Mouse (Mus musculus) limb, embryonic 11.5 days (tissue): ENCODE data around the gene Il20ra. TPM values are rescaled to one million over a fixed set of nuclear protein-coding genes. Genes with fewer than 3 reads are reported as not detected.

Experiments used
- ATAC-seq: fragments of 200-750 bp; cut with Nextera tagmentation; 2 replicates; pipeline ENCODE4 v1.8.0; 2017; ENCODE audit warnings: low read depth; ENCODE audit not compliant: insufficient number of reproducible peaks, low FRiP score, low TSS enrichment
- DNase-seq: peaks from one replicate; pipeline ENCODE4 v3.0.0-alpha.2; 2015; ENCODE audit warnings: low spot score
- H3K27ac ChIP-seq: fragments of 300-500 bp; sonication (generic); replicated peaks from 2 replicates; pipeline ENCODE4 v1.5.1; 2014; ENCODE audit warnings: low read depth, mild to moderate bottlenecking, low read length
- H3K27me3 ChIP-seq: fragments of 300-500 bp; sonication (generic); 2 replicates; pipeline ENCODE4 v1.6.1; 2014; ENCODE audit warnings: mild to moderate bottlenecking, low read length, mixed read lengths; ENCODE audit not compliant: control insufficient read depth, insufficient read depth
- H3K36me3 ChIP-seq: fragments of 300-500 bp; sonication (generic); 2 replicates; pipeline ENCODE4 v1.6.1; 2014; ENCODE audit warnings: mild to moderate bottlenecking, low read length, moderate library complexity, mixed read lengths; ENCODE audit not compliant: control insufficient read depth, insufficient read depth
- H3K4me1 ChIP-seq: fragments of 300-500 bp; sonication (generic); 2 replicates; pipeline ENCODE4 v1.6.1; 2014; ENCODE audit warnings: low read length, mixed read lengths; ENCODE audit not compliant: control insufficient read depth, insufficient read depth
- H3K4me2 ChIP-seq: fragments of 300-500 bp; sonication (generic); 2 replicates; pipeline ENCODE4 v1.6.1; 2014; ENCODE audit warnings: low read depth, mild to moderate bottlenecking, moderate library complexity; ENCODE audit not compliant: severe bottlenecking
- H3K4me3 ChIP-seq: fragments of 300-500 bp; sonication (generic); 2 replicates; pipeline ENCODE4 v1.5.1; 2014; ENCODE audit warnings: low read depth, low read length
- H3K9ac ChIP-seq: fragments of 300-500 bp; sonication (generic); 2 replicates; pipeline ENCODE4 v1.6.1; 2014; ENCODE audit warnings: mild to moderate bottlenecking, low read length
- H3K9me3 ChIP-seq: fragments of 300-500 bp; sonication (generic); 2 replicates; pipeline ENCODE4 v1.6.1; 2016; ENCODE audit warnings: low read length; ENCODE audit not compliant: control insufficient read depth
- WGBS: fragments of 180-500 bp; shearing (Covaris S2); extraction: QIAGEN DNeasy Blood & Tissue Kit; methylation state at CpG from one replicate; pipeline ENCODE4 v1.1.7; 2014; 5-methylcytosine and 5-hydroxymethylcytosine counted together
- polyA plus RNA-seq: library from polyadenylated mRNA; unstranded; fragments of >200 nt; fragmentation: Nextera tagmentation; extraction: Ambion mirVana; gene quantifications from 2 replicates; pipeline ENCODE4 v1.2.1, GENCODE M21; 2014

Il20ra gene
- 0.09 TPM in 1 of 2 replicates, not detected in the other for polyA plus RNA-seq

DNA sequence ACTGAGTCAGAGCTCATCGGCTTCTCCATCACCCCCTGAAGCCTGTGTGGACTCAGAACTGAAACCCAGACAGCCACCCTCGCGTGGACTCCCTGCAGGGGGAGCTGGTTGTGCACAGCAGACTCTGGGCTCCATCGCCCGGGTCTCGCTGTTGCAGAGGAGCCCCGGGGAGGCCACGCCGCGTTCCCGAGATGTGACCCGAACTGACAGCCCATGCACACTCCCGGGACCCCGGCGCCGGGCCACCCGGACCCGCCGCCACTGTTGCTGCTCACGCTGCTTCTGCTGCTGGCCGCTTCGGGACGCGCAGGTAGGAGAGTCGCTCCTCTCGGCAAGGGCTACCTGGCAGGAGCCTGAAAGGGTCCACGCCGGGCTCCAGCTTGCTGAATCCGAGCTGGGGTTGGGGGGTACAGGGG lies at the start of gene Il20ra:
Gene Il20ra (plus strand): TSS at position 150 of the 416 bp plus-strand sequence.
- Histone ChIP-seq H3K36me3 (no peaks in the 10 kb centered on the region), H3K9me3 (no peaks in the 10 kb centered on the region), H3K4me2 (peak within 1 kb of the TSS; percentile 74), H3K27me3 (peaks cover 8% of the 10 kb centered on the region), H3K4me3 (peak within 1 kb of the TSS; percentile 38), H3K9ac (peak within 1 kb of the TSS; percentile 32), H3K4me1 (no peaks in the 10 kb centered on the region), H3K27ac (no peak within 1 kb of the TSS)
- no peak for ATAC-seq
- WGBS, result under 1% methylated on average over 29 of the region's 29 CpGs
- DNase-seq, result peak; percentile 76

DNA sequence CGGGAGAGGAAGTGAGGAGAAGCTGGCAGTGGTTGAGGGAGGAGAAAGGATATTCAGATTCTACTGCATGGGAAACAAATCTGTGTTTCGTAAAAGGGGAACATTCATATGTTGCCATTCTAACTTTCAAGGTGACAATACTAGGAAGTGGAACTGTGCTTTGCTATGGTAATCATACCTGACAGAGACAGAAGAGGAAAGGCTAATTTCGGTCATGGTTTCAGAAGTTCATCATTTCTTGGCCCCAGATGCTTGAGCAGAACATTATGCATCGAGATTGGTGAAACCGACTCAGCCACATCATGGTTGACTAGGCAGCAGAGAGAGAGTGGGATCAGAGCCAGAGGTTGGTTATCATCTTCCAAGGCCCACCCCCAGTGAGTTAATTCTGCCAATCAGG lies 43.4 kb upstream of the Il20ra start:
- no peak overlapping the region for H3K27ac ChIP-seq
- H3K4me1 ChIP-seq, result no peaks in the 10 kb centered on the region
- H3K9me3 ChIP-seq, result no peaks in the 10 kb centered on the region
- no peak for ATAC-seq
- no peak overlapping the region for H3K4me3 ChIP-seq
- H3K9ac ChIP-seq, result no peak overlapping the region
- no peak overlapping the region for H3K4me2 ChIP-seq
- WGBS, result 84% methylated on average over 5 of the region's 5 CpGs
- no peaks in the 10 kb centered on the region for H3K36me3 ChIP-seq
- DNase-seq, result no peak
- no peaks in the 10 kb centered on the region for H3K27me3 ChIP-seq

DNA sequence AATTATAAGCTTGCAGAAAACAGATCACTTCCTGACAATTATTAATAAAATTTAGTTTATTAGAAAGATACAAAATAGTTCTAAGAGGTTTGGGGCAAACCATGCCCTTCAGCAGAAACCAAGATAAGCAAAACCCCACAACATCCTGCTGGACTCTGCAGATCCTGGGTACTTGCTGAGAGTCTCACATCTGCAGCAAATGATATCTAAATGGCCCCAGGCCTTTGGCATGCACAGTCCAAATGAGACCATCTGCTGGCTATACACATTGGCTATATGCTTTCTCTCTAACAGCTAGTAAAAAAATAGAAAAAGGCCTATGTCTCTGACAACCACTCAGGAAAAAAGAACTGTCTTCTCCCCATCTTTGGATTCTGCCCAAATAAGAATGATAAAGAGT lies 40.4 kb upstream of the Il20ra start:
- Histone ChIP-seq H3K9ac (no peak overlapping the region), H3K36me3 (no peaks in the 10 kb centered on the region), H3K4me2 (no peak overlapping the region)

DNA sequence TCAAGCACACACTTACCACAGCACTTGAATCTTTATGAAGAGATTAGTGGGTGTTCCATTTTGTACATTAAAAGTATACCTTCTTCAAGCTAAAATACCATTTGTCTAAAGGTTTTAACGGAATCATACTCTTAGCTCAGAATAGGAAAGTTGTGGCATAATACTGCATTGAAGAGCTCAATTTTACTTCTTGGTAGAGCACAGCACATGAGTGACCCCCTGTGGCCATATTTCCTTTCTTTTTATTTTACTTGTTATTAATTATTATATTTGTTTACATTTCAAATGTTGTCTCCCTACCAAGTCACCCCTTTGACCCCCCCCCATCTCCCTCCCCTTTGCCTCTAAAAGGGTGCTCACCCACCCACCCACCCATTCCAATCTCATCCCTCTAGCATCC lies 39.2 kb upstream of the Il20ra start:
- DNase-seq (no peak), ATAC-seq (no peak)
- no peak overlapping the region for H3K4me2 ChIP-seq
- no peaks in the 10 kb centered on the region for H3K9me3 ChIP-seq
- H3K27me3 ChIP-seq, result no peaks in the 10 kb centered on the region
- no peak overlapping the region for H3K4me3 ChIP-seq
- no peak overlapping the region for H3K27ac ChIP-seq
- H3K4me1 ChIP-seq, result no peaks in the 10 kb centered on the region
- no peak overlapping the region for H3K9ac ChIP-seq
- H3K36me3 ChIP-seq, result no peaks in the 10 kb centered on the region
- 83% methylated on average over 1 of the region's 1 CpGs for whole genome bisulfite sequencing

More for the DNA sequence above, 40.4 kb upstream of the Il20ra start:
- Histone ChIP-seq H3K27me3 (no peaks in the 10 kb centered on the region), H3K9me3 (no peaks in the 10 kb centered on the region), H3K27ac (no peak overlapping the region), H3K4me3 (no peak overlapping the region), H3K4me1 (no peaks in the 10 kb centered on the region)
- DNase-seq (no peak), ATAC-seq (no peak)

DNA sequence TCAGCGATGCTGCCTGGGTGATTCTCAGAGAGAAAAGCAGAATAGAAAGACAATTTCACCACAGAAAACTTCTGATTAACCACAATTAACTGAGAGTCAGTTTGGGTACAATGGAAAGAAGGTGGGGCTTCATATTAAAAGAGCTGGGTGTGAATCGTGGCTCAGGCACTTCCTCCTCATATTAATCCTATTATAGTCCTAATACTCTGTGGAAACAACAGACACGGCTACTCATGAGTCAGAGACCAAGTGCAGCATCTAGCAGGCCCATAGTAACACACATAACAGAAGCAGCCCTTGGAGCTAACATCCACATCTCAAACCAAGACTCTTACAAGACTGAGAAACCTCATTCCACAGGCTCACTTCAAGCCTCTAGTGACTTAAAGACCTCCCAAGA lies 24.7 kb upstream of the Il20ra start:
- H3K4me3 ChIP-seq, result no peak overlapping the region
- 88% methylated on average over 3 of the region's 3 CpGs for WGBS
- H3K36me3 ChIP-seq, result no peaks in the 10 kb centered on the region
- H3K27me3 ChIP-seq, result no peaks in the 10 kb centered on the region
- ATAC-seq (no peak), DNase-seq (no peak)
- no peak overlapping the region for H3K4me2 ChIP-seq
- no peaks in the 10 kb centered on the region; the same call in 1 of the 2 replicates for H3K9me3 ChIP-seq
- H3K9ac ChIP-seq, result no peak overlapping the region
- H3K4me1 ChIP-seq, result no peaks in the 10 kb centered on the region
- no peak overlapping the region for H3K27ac ChIP-seq

DNA sequence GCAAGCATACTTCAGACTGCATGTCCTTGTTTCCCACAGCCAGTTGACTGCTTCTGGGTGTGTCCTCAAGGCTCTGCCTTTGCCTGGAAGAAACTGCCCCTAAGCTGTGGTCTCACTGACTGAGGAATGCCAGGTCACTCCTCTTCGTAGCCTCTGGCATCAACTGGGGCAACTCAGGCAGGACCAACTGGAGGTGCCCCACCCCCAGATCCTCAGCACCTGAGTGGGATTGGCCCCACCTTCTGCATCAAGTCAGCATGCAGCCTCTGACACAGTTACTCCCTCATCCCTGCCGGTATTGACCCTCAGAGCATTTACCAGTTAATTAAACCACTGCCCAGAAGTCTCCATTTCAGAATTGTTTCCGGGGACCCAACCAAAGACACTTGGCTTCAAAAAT lies 21.1 kb upstream of the Il20ra start:
- H3K4me3 ChIP-seq, result no peak overlapping the region
- no peaks in the 10 kb centered on the region for H3K4me1 ChIP-seq
- no peak for DNase-seq
- no peak overlapping the region for H3K4me2 ChIP-seq
- no peaks in the 10 kb centered on the region for H3K9me3 ChIP-seq
- 62% methylated on average over 3 of the region's 3 CpGs for WGBS
- ATAC-seq, result no peak
- H3K27ac ChIP-seq, result no peak overlapping the region
- H3K36me3 ChIP-seq, result no peaks in the 10 kb centered on the region
- H3K9ac ChIP-seq, result no peak overlapping the region
- H3K27me3 ChIP-seq, result no peaks in the 10 kb centered on the region

DNA sequence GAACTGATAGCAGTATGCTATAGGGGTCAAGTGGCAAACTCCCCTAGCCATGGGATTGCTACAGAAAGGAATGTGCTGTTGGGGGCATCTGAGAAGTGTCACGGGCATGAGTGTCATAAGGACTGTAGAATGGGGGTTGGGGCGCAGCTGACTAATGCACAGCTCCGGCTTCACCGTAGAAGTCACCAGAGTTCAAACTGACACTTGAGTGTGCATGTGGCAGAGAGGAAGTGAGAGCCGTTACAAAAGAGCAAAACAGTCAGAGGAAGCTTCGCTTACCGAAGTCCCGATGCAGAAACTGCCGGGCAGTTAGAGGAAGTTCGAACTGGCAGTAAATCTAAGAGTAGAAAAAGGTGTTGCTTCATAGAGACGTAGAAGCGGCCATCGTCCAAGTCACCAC lies 20.6 kb upstream of the Il20ra start:
- ATAC-seq (no peak), DNase-seq (no peak)
- Histone ChIP-seq H3K4me3 (no peak overlapping the region), H3K27me3 (no peaks in the 10 kb centered on the region), H3K27ac (no peak overlapping the region), H3K9ac (no peak overlapping the region), H3K4me2 (no peak overlapping the region), H3K4me1 (no peaks in the 10 kb centered on the region), H3K36me3 (no peaks in the 10 kb centered on the region), H3K9me3 (no peaks in the 10 kb centered on the region)
- 61% methylated on average over 13 of the region's 13 CpGs for WGBS

DNA sequence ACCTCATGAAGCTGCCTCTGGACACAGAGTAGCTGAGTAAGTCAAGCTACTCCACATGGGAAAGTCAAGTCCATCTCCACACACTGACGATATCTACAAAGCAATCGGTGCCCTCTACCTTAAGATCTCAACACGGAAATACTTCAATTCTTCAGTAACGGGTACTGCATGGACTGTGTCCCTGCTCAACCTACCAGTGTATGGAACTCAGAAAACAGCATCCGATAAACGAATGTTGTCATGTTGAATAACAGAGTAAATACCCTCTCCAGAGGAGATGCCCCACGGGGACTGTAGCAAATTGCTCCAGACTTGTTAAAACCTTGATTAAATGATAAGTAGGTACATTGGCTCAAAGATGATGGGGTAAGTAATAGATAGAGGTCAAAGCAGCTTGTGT lies 20.0 kb upstream of the Il20ra start:
- no peak overlapping the region for H3K9ac ChIP-seq
- no peak overlapping the region for H3K4me3 ChIP-seq
- no peaks in the 10 kb centered on the region for H3K4me1 ChIP-seq
- no peak for ATAC-seq
- H3K27ac ChIP-seq, result no peak overlapping the region
- no peaks in the 10 kb centered on the region for H3K27me3 ChIP-seq
- no peak overlapping the region for H3K4me2 ChIP-seq
- no peaks in the 10 kb centered on the region for H3K9me3 ChIP-seq
- no peaks in the 10 kb centered on the region for H3K36me3 ChIP-seq
- no peak for DNase-seq
- 89% methylated on average over 7 of the region's 7 CpGs for WGBS

DNA sequence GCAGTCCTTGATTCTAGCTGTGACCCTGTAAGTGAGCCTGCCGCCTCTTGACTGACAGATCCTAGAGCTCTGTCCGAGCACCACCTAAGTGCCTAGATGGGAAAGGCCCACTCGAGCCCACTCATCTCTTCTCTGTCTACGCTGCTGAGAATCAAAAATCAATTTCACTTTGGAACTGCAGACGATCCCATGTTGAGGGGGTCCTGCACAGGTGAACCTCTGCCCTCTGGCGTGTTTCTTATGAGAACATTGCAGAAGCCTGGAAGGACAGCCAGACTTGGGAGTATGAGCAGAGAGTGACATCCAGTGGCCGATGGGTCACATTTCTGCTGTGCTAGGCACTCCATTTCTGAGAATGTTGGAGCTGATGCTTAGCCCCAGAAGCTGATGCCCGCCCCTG lies 19.4 kb upstream of the Il20ra start:
- Histone ChIP-seq H3K4me2 (no peak overlapping the region), H3K27me3 (no peaks in the 10 kb centered on the region), H3K27ac (no peak overlapping the region), H3K4me1 (no peaks in the 10 kb centered on the region), H3K36me3 (no peaks in the 10 kb centered on the region), H3K9me3 (no peaks in the 10 kb centered on the region), H3K4me3 (no peak overlapping the region), H3K9ac (no peak overlapping the region)
- DNase-seq, result peak; percentile 51
- WGBS, result 62% methylated on average over 8 of the region's 8 CpGs
- ATAC-seq, result no peak
